Mouse (Mus musculus) lung, adult 2 months (tissue): ENCODE results near the gene Doc2b.

Experiments
- CTCF ChIP-seq: fragments of 200-500 bp; IDR thresholded peaks from 2 replicates; pipeline ENCODE4 v1.5.1; 2011; ENCODE audit warnings: mild to moderate bottlenecking, low read length, control low read depth; ENCODE audit not compliant: insufficient read depth
- POLR2A ChIP-seq: fragments of 200-500 bp; IDR thresholded peaks from 2 replicates; pipeline ENCODE4 v1.6.1; 2011; ENCODE audit warnings: low read depth, mild to moderate bottlenecking, control low read depth, low read length, borderline replicate concordance; ENCODE audit errors: extremely low read depth

DNA sequence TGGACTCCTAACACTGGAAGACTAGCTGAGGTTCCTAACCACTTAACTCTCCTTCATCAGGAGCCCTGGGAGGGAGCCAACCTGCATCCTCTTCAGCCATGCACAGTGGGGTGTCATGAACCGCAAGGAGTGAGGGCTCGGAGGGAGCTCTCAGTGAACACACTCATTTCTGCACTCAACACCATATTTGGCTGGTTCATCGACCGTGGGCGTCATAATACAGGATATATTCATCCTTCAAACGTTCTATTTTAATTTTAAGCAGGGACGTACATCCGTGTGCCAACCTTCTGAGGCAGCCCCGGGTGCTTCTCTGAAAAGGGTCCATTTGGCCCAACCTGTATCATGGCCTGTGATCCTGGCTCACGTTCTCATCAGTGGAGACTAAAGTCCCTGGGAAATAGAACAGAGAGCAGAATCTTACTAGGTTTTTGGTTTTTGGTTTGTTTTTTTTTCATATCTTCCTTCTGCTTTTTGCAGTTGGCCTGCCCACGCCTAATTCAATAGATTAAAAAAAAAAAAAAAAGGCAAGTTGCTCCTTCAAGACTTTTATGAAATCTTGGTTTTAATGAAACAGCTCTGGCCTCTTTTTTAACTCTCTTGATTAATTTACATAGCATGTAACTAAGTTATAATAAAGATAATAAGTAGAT lies 39.9 kb upstream of the Doc2b start:
- no peak for TF ChIP-seq POLR2A
- no peak for TF ChIP-seq CTCF
